Mouse (Mus musculus): ENCODE results near the gene Gm10803.
"Not testable (repeated sequence)": the region's sequence is repeated elsewhere in the genome, so short reads cannot be mapped to it uniquely, and the experiment has no call there.

Gene Gm10803

GRCm38 (mm10) chr2:93560268-93560667 lies at the start of gene Gm10803:
TSS of gene Gm10803 (plus strand) at chr2:93560568.
- not testable (repeated sequence) for DNase-seq (ENCODE audit: extremely low read depth, insufficient read length, low spot score)

- DNase-seq (ENCODE audit: extremely low read depth, insufficient read length, low spot score): peak; percentile 67
Measured at GRCm38 (mm10) chr2:93510839-93511238, 49.5 kb upstream of the Gm10803 start.

GRCm38 (mm10) chr2:93512130-93512529 lies 48.2 kb upstream of the Gm10803 start:
- peak; percentile 46 for DNase-seq (ENCODE audit: extremely low read depth, insufficient read length, low spot score)

- no peak for DNase-seq (ENCODE audit: extremely low read depth, insufficient read length, low spot score)
Measured at GRCm38 (mm10) chr2:93515246-93515645, 45.1 kb upstream of the Gm10803 start.

GRCm38 (mm10) chr2:93521042-93521441 lies 39.3 kb upstream of the Gm10803 start:
- DNase-seq (ENCODE audit: extremely low read depth, insufficient read length, low spot score): no peak

- DNase-seq (ENCODE audit: extremely low read depth, insufficient read length, low spot score): no peak
Measured at GRCm38 (mm10) chr2:93521571-93521970, 38.8 kb upstream of the Gm10803 start.

GRCm38 (mm10) chr2:93522005-93522404 lies 38.4 kb upstream of the Gm10803 start:
- DNase-seq (ENCODE audit: extremely low read depth, insufficient read length, low spot score): no peak

- DNase-seq (ENCODE audit: extremely low read depth, insufficient read length, low spot score): no peak
Measured at GRCm38 (mm10) chr2:93525033-93525762, 35.2 kb upstream of the Gm10803 start.

GRCm38 (mm10) chr2:93529602-93530001 lies 30.8 kb upstream of the Gm10803 start:
- no peak for DNase-seq (ENCODE audit: extremely low read depth, insufficient read length, low spot score)

GRCm38 (mm10) chr2:93533891-93534290 lies 26.5 kb upstream of the Gm10803 start:
- no peak for DNase-seq (ENCODE audit: extremely low read depth, insufficient read length, low spot score)

- no peak for DNase-seq (ENCODE audit: extremely low read depth, insufficient read length, low spot score)
Measured at GRCm38 (mm10) chr2:93537385-93537967, 22.9 kb upstream of the Gm10803 start.

GRCm38 (mm10) chr2:93538140-93538539 lies 22.2 kb upstream of the Gm10803 start:
- no peak for DNase-seq (ENCODE audit: extremely low read depth, insufficient read length, low spot score)

- no peak for DNase-seq (ENCODE audit: extremely low read depth, insufficient read length, low spot score)
Measured at GRCm38 (mm10) chr2:93541771-93542170, 18.6 kb upstream of the Gm10803 start.

GRCm38 (mm10) chr2:93552676-93553521 lies 7.5 kb upstream of the Gm10803 start:
- no peak for DNase-seq (ENCODE audit: extremely low read depth, insufficient read length, low spot score)

GRCm38 (mm10) chr2:93553905-93554304 lies 6.5 kb upstream of the Gm10803 start:
- DNase-seq (ENCODE audit: extremely low read depth, insufficient read length, low spot score): no peak

GRCm38 (mm10) chr2:93565647-93566046 lies 5.3 kb downstream of the Gm10803 start:
- no peak for DNase-seq (ENCODE audit: extremely low read depth, insufficient read length, low spot score)

GRCm38 (mm10) chr2:93567675-93568074 lies 7.3 kb downstream of the Gm10803 start:
- DNase-seq (ENCODE audit: extremely low read depth, insufficient read length, low spot score): peak; percentile 59

GRCm38 (mm10) chr2:93572565-93572964 lies 12.2 kb downstream of the Gm10803 start:
- no peak for DNase-seq (ENCODE audit: extremely low read depth, insufficient read length, low spot score)

GRCm38 (mm10) chr2:93581271-93581670 lies 20.9 kb downstream of the Gm10803 start:
- no peak for DNase-seq (ENCODE audit: extremely low read depth, insufficient read length, low spot score)

GRCm38 (mm10) chr2:93585821-93586220 lies 25.5 kb downstream of the Gm10803 start:
- DNase-seq (ENCODE audit: extremely low read depth, insufficient read length, low spot score): no peak

- no peak for DNase-seq (ENCODE audit: extremely low read depth, insufficient read length, low spot score)
Measured at GRCm38 (mm10) chr2:93587446-93587845, 27.1 kb downstream of the Gm10803 start.
